Mouse (Mus musculus): ENCODE data around the gene Ctsh.

DNA sequence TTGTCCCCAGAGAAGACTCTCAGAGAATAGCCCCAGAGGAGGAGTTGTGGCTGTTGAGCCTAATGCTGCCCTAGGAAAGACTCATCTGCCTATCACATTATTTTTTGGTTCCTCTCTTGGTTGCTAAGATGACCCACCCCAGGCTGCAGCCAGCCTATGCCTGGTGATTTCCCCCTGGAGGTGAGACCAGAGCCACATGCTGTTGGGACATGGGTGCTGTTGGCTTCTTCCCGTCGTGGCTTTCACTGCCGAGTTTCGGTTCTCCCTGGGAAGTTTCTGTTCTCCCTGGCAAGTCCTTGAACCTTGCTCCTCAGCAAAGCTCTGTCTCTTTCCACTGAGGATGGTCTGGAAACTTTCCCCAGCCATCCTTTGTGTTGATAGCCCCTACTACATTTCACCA lies 20.0 kb upstream of the Ctsh start:
- TF ChIP-seq CTCF (conservative IDR thresholded peaks at IDR 0.05; ENCODE audit: low read length) (no peak), NANOG (IDR thresholded peaks at IDR 0.05; ENCODE audit: borderline replicate concordance, low read length) (no peak)
